Mouse (Mus musculus): ENCODE measurements around the gene Plekhs1.
"Not testable (repeated sequence)": the region's sequence is repeated elsewhere in the genome, so short reads cannot be mapped to it uniquely, and the experiment has no call there.

The Plekhs1 gene

DNA sequence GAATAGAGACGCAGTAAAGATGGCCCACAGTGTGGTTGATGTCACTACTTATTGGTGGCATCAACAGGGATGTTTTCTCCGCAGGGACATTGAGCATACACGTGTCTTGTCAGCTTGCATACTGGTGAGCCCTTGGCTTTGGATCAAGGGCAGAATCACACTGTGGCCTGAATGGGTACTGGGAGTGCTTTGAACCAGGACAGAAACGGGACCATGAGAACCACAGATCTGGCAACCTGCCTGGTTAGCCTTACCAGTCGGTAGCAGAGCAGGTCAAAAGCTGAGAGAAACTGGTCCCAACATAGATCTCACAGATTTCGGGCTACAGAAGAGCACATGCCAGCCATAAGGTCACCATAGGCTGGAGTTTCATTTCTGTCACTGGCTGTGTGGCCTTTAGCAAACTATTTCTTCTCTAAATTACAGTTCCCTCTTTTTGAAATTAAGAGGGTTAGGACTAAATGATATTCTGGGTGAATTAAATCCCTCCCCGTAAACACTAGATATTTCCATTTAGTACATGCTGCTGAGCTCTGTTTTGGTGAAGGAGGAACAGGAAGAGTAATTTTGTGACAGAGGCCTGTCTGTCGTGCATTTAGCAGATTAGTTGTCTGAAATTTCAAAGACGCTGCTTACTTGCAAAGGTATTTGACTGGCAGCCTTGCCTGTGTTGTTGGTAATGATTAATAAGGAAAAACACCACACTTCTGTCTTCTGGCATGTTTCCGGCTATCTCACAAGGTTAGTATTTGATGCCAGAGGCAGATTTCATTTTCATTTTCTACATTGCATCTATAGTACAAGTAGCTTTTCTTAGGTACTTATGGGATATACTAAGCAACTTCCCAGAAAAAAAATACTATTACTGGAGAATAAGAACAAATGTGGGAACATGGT lies 2.0 kb upstream of the Plekhs1 start:
- no peak for DNase-seq

GRCm38 (mm10) chr19:56460241-56460640 lies 1.2 kb upstream of the Plekhs1 start:
- DNase-seq = no peak

- DNase-seq = no peak
Observed at GRCm38 (mm10) chr19:56462786-56463185, 1.3 kb downstream of the Plekhs1 start.

GRCm38 (mm10) chr19:56466486-56466885 lies 5.0 kb downstream of the Plekhs1 start:
- no peak for DNase-seq

DNA sequence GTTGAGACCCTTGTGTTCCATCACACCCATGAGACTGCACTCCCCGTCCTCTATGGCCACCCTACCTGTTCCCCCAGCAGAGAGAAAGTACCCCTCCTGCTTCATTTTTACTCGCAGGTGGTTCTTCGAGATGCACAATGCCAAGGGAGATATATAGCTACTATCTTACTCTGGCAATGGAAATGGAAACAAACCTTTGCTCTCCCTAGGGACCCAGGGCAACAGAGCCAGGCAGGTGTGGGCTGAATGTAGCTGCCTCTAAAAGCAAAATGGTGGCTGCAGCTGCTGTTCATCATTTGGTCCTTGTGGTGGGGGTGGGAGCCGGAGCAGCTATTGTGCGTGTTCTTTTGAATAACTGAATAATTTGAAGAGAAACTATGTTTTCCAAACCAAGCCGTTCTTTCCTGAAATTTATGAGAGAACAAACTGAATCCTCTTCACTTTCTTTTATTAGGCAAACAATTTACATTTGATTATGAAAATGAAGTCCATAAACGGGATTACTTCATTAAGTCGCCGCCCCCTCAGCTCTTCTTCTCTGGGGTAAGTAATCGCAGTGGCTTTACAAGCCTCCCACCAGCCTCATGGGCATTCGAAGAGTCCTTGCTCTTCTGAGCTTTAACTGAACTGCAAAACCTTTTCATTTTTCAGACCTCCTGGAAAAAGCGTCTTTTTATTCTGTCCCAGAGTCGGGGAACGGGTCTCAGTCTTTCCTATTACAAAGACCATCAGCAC lies 9.0 kb downstream of the Plekhs1 start:
- DNase-seq = no peak

GRCm38 (mm10) chr19:56471934-56472333 lies 10.5 kb downstream of the Plekhs1 start:
- no peak for DNase-seq

DNA sequence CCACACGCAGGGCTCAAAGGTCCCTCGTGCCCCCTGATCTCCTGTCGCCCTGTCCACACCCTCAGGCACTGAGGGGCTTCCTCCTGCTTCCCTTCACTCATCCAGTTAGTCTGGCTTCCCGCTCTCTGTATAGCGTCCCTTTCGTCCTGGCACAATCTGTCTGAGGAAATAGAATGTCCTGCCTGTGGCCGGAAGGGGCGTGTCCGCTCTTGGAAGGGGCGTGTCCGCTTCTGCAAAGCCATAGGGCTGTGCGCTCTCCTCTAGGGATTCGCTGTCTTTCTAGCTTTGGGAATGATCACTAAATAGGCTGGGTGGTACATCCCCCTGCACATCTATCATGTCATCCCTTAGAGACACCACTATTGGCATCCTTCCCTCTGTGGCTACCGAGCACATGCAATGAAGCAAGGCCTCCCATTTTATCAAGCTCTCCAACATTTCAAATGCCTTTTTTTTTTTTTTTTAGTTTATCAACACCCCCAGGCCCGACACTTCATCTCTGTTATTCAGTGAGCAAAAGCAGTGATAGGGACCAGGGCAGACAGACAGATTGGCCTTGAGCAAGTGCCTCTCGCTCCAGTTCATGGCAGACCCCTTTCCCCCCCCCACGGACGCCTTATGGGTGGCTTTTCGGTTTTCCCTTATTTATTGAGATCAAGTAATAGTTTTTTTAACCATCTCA lies 13.6 kb downstream of the Plekhs1 start:
- no peak for DNase-seq

DNA sequence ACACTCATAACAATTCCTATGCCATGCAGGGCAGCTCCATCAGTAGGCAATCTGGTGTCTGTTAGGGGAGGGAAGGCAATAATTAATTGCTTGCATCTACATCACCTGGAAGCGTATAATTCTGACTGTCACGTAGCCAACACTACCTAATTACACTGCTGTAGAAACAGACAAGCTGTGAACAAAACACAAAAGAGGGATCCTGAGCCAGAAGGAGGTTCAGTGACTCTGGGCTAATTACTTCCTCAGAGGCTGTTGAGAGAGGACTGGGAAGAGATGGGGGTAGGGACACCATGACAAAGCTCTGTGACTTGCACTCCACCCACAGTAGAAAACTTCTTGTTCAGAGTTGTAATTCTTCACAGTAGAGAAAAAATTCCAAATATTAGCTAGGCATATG lies 15.1 kb downstream of the Plekhs1 start:
- DNase-seq = no peak

GRCm38 (mm10) chr19:56477253-56477652 lies 15.8 kb downstream of the Plekhs1 start:
- no peak for DNase-seq

DNA sequence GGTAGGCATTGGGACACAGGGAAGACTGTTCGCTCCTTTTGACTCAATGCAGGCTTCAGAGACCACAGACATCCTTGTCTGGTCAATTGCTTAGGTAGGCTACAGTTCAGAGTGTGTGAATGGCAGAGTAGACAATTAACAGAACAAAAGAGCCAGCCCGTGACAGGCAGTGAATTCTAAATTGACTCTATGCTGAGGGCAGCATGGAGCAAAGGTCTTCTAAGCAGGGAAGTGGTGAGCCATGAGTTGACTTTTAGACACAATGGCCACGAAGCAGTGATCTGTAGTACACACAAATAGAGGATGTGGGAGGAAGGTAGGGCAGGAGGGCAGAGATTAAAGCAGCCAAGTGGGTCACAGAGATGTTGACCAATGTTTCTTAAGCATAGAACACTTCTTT lies 16.4 kb downstream of the Plekhs1 start:
- no peak for DNase-seq

- no peak for DNase-seq
Observed at GRCm38 (mm10) chr19:56484630-56485375, 23.4 kb downstream of the Plekhs1 start.

DNA sequence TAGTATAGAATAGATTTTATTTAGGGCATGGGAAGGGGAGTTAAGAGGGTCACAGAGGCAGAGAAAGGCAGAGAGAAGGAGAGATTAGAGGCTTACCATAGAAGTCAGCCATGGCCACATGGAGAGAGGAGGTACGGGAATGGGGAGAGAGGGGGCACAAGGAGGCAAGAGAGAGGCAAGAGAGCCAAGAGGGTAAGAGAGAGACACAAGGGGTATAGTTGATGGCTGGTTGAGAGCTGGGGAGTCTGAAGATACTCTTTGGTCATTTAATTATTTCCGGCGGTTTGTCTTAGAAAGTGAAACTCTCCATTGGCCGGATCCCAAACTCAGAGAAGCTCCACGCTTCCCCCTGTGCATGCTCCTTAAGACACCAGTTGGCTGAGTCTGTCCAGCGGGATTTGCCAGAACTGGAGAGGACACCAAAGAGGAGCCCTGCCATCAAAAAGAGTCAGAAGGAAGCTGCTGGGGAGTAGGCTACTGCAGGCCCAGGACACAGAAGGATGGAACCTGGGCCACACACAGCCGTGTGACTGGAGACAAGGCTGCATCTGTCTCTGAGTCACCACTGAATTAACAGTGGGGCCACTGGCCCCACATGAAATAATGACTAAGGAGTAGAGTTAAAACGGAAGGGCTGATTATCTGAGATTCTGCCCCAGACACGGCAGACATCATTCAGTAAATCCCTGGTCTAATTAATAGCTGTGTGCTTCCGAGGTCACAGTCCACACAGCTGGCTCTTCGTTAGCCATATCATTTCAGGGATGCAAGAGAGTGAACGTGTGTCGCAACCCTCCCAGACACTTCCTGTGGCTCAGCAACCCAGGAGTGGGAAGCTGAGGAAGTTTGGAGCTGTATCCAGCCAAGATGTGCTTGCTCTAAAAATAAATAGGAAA lies 24.2 kb downstream of the Plekhs1 start:
- no peak for DNase-seq

- no peak for DNase-seq
Observed at GRCm38 (mm10) chr19:56486926-56487325, 25.5 kb downstream of the Plekhs1 start.

DNA sequence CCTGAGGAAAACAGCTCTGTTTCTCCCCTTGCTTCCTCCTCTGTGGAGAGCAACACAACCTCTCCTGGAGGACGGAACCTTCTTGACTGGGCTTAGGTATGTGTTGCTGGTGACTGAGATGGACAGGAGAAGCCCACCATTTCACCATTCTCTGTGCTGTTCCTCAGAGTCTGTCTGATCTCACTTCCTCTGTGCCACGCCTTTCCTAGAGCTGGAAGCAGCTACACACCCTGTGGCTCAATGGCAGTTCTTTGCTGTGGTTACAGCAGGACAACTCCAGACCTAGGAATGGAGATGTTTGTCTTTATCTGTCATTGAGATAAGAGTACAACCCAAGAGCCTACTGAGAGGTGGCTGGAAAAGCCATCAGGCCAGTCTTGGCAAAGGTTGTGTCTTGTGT lies 25.9 kb downstream of the Plekhs1 start:
- no peak for DNase-seq

- DNase-seq = no peak
Observed at GRCm38 (mm10) chr19:56489601-56490000, 28.2 kb downstream of the Plekhs1 start.

DNA sequence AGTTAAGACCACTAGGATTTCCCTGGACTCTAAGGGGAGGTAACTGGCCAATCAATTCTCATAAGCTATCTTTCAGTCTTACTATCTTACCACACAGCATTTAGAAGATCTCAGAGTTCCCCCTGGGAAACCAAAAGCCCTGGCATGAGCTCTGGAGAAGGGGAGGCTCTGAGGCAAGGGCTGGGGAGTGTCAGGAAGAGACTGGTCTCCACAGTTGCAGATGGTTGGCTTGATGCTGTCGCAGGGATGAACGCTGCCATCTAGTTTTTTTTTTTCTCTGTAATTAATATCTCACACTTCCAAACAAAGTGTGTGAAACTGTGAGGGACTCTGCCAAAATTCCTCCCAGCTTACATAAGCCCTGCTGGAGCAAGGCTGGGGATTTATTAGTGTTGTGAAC lies 32.7 kb downstream of the Plekhs1 start:
- DNase-seq = not testable (repeated sequence)

GRCm38 (mm10) chr19:56503069-56503468 lies 41.6 kb downstream of the Plekhs1 start:
- DNase-seq = not testable (repeated sequence)

DNA sequence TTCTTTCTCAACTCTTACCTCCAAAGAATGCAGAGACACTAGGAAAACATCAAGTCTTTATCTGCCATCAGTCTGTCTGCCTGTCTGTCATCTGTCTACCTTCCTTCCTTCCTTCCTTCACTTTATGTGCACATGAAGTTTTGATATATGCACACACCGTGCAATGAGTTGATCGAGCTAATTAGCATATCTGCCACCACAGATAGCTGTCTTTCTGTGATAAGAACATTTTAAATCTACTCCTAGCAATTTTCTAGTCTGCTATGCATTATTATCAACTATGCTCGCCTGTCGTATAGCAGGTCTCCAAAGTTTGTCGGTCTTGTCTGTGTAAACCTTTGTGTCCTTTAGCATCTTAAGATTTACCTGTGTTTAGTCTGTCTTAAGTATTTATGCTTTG lies 42.1 kb downstream of the Plekhs1 start:
- DNase-seq = not testable (repeated sequence)

GRCm38 (mm10) chr19:56511207-56511606 lies 49.8 kb downstream of the Plekhs1 start:
- DNase-seq = not testable (repeated sequence)

DNA sequence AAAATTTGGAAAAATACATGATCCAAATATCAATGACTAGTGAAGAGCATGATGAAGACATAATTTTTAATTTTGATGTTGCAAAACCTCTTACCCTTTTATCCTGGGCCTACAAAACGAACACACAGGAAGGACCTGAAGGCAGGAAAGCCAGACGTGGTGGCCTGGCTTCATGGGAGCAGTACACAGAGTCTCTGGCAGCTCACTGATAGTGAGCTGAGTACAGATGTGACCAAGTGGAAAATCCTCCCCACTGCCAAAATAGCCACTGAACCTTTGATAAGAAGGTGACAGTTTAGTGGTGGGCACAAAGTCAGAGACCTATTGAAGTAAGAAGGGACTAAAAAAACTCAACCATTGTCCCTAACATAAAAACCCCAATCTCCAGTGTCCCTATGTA lies 52.1 kb downstream of the Plekhs1 start:
- not testable (repeated sequence) for DNase-seq

DNA sequence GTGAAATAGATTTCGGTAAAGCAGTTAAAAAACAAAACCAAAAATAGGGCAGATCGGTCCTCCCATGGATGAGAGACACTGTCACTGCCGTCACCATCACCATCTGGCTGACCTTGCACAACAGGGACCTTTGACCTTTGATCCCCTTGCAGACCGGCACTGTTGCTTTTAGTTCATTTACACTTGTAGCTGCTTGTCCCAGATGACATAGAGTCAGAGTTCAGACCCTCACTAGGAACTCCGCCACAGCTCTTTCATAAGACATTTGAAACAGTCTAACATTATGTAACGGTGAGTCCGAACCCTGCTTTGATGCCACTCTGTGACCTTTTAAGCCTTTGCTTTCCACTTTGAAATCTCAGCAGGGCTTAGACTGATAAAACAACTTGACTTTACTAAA lies 58.0 kb downstream of the Plekhs1 start:
- DNase-seq = not testable (repeated sequence)

DNA sequence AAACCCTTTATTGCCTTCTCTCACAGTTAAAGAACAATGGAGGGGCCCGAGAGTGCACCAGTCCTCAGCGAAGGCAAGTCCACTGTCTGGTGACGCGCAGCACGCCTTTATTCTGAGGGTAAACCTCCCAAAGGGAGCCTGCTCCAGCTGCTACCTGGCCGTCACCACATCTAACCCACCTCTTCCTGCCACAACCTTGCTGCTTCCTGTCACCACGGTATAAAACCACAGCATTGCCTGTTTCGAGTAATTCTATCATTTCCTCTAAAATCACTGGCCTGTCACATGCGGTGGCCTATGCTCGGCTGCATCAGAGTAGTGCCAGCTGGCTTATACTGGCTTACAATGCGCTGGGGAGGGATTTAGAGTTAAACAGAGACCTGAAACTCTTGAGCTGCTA lies 69.1 kb downstream of the Plekhs1 start:
- not testable (repeated sequence) for DNase-seq

Measured in cerebellum, adult 11 months (tissue).